Mouse (Mus musculus): Measurements from ENCODE around the gene Slc1a2.

Slc1a2 gene

DNA sequence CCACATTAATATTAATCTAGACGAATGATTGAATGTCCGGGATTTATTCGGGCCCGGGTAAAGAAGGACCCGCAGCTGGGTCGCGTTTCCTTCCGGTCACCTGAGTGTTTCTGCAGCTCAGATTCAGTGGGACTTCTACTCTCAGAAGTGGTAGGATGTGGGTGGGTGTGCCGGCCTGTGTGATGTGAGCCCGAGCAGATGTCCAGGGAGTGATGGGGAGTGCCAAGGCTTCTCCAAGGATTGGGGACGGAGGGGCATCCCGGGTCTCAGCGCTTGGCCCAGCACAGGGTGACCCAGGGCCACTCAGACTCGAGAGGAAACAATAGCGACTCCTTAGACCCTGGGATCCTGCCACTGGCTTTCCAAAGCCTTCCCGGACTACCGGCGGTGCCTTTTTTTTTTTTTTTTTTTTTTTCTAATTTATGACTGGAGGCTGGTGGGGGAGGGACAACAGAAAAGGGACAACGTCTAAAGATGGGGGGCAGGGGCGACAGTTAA is at the start of gene Slc1a2:
TSS of gene Slc1a2 (plus strand) at position 497 of the 498 bp plus-strand sequence.
- DNase-seq (ENCODE audit: low spot score) = no peak

DNA sequence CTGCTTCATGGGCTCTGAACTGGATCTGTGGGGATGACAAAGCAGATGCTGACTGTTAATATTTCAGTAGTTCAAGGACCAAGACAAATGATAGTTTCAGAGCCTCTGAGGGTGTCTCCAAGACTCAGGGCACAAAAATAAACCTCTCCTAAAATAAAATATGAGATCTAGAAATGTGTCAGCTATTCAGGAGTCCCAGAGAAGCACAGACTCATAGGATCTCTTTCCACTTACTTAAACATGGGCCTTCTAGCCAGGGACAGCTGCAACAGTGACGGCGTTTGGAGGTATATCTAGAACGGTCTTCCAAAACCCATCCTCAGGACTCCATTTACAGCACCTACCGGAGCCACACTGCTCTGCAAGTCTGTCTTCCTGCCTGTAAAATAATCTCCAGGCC is 48.0 kb upstream of the Slc1a2 start:
- DNase-seq (ENCODE audit: low spot score) = no peak

DNA sequence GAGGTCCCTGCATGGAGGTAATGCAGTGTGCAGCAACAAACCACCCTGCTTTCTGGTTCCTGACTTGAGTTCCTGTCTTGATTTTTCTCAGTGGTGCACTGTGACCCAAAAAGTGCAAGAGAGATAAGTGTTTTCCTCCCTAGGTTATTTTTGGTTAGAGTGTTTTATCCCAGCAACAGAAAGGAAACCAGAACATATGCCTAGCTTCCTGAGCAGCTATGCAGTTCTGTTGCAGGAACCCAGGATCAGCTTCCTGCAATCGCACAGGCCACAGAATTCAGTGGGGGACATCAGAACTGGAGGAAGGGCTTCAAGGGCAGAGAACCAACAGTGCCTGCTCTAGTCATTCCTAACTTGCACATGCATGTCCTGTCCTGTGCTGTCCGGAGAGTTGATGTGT is 41.8 kb upstream of the Slc1a2 start:
- DNase-seq (ENCODE audit: low spot score) = no peak

DNA sequence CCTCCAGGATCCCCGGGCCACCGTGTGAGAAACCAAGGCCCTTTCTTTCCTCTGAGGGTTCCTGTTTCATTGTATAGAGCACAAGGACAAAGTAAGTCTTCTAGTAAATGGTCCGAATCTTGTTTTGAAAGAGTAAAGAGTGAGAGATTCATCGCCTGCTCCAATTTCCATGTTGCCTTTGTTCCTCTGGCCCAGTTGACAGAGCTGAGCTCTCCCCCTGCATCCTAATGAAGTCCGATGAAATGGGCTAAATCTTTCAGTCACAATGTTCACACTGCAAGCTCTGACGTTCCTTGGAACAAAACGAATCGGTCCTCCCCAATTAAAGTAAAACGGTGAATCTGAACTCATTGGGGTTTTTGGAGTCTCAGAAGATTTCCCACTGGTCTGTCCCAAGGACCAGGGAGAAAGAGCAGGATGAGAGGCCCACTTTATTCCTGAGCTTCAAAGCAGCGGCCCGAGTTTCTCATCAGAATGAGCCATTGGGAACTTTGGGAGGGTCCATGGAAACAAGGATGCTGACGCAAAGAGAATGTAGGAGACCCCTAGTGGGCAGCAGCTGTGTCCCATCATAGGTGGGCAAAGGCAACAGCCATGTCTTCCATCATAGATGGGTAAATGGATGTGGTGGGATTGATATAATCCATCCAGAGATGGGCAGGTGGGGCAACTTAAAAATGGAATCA is 37.6 kb upstream of the Slc1a2 start:
- no peak for DNase-seq (ENCODE audit: low spot score)

DNA sequence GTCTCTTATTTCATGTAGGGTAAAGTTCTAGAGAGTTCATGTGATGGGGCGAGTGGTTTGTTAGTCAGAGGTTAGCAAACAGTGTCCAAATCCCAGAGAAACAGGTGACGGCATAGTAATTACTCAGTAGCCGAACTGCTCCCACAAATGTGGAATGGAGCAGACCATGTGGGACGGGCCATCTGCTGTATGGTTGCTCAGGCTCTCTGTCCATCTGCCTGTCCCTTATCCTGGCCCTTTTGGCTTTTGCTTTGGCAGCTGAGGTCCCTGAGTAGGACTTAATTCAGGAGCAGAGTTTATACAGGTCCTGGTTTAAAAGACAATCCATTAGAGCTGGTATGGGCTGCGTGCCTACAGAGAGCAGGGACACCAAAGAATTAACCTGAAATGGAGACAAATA is 36.3 kb upstream of the Slc1a2 start:
- DNase-seq (ENCODE audit: low spot score) = no peak

DNA sequence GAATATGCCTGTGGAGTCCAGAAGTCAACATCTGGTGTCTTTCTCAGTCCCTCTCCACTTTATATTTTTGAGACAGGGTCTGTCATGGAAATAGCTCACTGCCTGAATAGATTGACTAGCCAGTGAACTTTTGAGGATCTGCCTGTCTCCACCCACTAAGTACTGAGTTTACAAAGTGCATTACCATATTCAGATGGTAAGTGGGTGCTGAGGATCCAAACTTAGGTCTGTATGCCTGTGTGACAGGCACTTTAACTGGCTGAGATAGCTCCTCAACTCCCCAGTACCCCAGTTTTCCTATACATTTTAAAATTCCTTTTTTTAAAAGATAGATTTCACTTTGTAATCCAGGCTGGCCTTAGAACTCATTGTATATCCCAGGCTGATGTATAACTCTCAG is 35.5 kb upstream of the Slc1a2 start:
- no peak for DNase-seq (ENCODE audit: low spot score)

DNA sequence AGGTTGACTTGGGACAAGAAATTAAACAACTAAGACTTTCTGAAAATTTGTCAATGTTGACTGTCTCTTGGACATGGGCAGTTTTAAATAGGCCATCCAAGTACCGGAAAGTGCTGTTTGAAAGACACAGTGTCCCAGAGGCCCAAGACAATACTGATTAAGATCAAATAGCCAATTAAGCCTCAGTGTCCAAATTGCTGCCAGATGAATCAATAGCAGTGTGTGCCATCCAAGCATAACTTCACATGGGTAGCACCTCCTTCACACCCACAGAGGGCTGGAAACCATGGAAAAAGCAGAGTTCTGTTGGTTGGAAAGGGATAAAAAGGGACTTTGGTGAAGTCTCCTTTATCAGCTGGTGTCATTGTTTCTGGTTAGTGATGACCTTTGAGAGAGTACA is 33.9 kb upstream of the Slc1a2 start:
- DNase-seq (ENCODE audit: low spot score) = no peak

DNA sequence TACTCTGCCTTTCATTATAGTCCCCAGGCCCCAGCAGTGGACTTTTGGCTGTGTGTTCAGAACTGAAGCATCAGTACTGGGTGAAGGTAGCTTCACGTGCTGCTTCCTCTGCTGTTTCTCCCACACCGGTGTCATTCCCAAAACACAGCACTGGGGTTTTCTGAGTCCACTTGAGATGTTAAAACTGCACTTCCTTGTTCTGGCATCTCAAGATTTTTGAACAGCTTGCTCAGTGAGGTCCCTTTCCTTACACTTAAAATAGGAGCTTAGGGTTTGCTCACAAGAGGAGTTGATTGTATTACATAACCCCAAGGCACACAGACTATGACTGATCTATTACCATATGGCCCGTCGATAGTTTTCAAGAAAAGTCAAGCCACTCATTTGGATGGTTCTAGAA is 26.1 kb upstream of the Slc1a2 start:
- DNase-seq (ENCODE audit: low spot score) = no peak

DNA sequence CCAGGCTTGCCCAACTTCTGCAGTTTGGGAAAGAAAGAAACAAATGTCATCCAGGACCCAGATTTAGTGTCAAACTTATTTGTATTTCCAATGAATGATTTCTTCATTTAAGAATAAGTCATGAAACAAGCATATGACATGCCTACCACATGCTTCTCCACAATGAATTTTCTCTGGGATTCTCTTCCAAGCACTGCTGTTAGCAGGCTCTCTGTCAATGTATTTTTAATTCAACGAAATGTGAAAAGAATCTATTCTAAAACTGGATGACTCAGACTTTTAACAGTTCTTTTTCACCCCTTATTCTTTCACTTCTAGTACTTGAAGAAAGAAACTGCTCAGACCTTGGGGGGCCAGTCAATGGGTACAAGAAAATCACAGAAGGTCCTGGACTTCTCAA is 24.4 kb upstream of the Slc1a2 start:
- no peak for DNase-seq (ENCODE audit: low spot score)

DNA sequence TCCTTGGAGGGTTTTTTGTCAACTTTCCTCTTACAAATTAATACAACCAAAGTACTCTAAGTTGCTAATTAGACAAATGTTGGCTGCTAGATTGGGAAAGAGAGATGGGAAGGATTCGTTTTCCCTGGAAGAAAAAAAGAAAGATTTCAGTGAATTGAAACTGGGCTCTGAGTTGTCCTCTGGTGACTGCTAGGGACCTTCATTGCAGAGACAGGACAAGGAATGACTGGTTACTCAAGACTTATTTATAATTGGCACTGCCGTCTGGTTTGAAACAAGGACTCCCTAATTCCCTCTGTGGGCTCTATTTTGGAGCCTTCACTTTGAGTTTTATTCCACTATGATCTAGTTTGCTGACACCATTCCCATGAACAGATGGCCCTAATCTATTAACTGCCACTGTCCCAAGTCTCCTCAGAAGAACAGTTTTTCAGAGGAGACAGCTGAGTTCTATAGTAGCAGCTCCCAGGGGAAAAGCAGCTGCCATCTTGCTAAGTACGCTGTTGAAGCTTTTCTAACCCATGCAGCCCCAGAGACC is 22.9 kb upstream of the Slc1a2 start:
- no peak for DNase-seq (ENCODE audit: low spot score)

DNA sequence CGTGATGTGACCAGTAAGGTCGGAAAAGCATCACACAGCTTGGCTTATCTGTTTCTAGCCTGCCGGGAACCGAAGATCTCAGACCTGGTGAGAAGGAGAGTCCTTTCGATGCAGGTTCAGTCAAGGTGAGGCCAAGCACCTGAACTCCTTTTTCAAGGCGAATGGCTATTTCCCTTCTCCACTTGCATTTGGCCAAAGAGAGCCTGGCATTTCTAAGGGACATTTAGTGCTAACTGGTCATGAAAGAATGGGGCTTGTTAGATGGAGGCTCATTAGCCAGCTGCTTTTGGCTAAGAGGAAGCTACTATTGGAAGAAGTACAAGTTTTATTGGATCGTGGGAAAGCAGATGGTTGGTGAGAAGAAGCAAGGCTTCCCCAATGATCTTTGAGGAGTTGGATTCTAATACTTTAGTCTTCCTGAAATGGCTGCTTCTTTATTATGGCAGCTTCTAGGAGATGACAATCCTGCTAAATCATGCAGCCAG is 22.3 kb upstream of the Slc1a2 start:
- no peak for DNase-seq (ENCODE audit: low spot score)

DNA sequence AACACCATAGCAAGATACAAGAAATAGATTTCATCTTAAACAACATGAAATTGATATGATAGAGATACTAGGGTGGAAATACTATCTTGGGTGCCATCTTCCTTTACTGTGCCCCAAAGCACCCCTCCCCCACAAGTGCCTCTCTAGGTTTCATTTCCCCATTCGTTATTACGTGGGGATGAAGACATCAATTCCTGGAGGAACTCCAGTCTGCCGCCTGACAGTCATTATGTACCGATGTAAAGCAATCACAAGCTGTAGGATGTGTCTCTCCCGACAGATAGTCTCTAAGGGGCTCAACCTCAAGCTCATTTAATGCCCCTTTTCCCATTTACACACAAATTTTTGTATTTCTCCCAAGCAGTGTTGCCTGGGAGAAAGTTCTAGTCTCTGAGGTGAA is 20.3 kb upstream of the Slc1a2 start:
- no peak for DNase-seq (ENCODE audit: low spot score)

DNA sequence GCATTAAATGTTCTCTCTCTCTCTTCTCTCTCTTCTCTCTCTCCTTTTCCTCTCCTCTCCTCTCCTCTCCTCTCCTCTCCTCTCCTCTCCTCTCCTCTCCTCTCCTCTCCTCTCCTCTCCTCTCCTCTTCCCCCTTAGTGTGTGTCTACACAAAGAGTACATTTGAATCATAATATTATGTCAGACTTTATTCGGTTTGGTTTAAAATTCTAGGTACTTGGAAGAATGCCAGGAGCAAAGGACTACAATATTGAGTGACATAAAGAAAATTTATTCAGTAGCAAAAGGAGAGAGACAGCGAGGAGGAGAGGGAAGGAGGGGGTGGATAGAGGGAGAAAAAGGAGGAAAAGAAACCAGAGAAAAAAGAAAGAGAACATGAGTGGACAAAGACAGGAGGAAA is 19.8 kb upstream of the Slc1a2 start:
- no peak for DNase-seq (ENCODE audit: low spot score)

DNA sequence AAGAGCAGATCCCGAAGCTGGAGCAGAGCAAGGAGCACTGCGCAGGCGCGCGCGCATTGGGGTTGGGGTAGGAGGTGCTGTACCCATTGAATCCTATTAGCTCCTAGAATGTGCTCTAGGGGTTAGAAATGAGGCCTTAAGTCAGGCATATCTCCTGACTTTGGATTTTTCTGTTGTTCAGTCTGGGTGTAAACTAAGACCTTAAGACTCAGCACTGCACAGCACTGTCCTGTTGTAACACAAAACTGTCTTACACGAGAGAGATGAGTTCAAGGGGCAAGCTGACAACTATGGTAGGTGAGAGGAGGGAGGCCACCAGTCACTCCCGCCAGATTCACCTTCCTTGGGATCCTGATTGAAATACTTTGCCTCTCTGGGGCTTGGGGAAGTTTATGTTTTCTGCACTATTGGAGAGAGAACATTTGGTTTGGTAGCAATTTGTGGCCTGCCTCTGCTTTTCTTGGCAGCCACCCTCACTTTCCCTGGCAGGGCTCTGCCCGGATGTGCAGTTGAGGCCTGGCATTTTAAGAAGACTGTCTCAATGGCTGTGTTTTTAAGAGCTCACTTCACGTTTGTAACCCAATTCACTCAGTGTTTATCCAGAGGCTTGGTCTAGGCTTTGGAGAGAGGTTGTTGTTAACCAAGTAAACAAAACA is 9.5 kb upstream of the Slc1a2 start:
- peak; percentile 74 for DNase-seq (ENCODE audit: low spot score)

DNA sequence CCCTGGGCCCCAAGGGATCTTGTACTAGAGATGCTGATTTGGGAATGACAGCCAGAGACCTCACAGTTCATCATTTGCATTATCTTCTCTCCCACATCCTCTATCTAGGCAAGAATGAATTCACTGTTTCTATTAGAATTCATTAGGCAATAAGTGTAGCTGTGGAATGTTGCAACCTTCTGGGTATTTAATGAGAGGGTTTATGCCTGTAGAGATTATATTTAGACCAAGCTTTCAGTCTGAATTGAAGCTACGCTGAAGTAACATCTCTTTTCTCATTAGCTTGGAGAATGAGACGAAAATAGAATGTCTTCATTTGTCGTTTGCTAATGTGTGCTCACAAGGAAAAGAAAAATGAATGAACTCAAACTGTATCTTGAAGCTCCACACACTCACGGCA is 8.1 kb upstream of the Slc1a2 start:
- no peak for DNase-seq (ENCODE audit: low spot score)

DNA sequence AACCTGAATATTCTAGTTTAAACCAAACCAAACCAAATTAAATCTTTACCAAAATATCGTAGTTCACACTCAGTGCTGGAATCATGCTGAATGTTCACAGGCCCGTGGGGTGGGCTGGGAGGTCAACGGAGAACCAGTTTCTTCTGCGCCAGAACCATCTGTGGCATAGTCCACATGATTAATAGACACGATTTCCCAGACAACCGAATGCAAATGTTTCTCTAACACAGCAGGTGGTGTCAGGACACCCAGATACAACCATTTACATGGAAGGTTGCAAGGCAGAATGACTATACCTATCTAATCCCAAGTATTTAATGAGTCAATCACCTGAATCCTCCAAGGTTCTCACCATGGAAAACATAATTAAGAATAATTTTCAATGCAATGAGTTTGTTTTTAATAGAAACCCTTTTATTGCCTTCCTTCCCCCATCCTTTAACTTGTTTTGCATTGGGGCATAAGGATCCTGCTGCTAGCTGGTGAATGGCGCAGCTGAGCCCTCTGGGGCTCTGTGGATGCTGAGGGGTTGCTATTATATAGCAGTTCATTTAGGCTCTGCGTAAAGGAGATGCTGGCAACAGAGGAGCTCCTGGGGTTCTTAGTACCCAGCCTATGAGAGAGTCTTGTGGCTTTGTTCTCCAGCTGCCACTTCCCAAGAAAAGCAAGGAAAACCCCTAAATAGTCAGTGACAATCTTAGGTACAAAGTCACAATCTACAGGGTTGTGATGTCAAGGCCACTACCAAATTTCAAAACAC is 2.3 kb upstream of the Slc1a2 start:
- no peak for DNase-seq (ENCODE audit: low spot score)

DNA sequence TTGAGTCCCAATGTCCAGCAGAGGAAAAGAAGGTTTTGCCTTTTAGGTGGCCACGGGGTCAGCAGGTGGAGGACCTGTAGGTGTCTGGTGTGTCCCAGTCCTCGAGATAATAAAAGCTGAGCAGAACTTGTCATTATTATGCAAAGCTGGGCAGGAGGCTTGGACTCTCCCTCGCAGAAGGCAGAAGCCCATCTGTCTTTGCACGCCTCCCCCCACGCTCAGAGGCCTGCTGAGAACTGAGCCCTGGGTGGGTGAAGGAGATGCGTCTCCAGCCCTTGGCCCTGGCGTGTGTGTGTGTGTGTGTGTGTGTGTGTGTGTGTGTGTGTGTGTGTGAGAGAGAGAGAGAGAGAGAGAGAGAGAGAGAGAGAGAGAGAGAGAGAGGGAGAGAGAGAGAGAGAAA is 733 bp upstream of the Slc1a2 start:
- no peak for DNase-seq (ENCODE audit: low spot score)

DNA sequence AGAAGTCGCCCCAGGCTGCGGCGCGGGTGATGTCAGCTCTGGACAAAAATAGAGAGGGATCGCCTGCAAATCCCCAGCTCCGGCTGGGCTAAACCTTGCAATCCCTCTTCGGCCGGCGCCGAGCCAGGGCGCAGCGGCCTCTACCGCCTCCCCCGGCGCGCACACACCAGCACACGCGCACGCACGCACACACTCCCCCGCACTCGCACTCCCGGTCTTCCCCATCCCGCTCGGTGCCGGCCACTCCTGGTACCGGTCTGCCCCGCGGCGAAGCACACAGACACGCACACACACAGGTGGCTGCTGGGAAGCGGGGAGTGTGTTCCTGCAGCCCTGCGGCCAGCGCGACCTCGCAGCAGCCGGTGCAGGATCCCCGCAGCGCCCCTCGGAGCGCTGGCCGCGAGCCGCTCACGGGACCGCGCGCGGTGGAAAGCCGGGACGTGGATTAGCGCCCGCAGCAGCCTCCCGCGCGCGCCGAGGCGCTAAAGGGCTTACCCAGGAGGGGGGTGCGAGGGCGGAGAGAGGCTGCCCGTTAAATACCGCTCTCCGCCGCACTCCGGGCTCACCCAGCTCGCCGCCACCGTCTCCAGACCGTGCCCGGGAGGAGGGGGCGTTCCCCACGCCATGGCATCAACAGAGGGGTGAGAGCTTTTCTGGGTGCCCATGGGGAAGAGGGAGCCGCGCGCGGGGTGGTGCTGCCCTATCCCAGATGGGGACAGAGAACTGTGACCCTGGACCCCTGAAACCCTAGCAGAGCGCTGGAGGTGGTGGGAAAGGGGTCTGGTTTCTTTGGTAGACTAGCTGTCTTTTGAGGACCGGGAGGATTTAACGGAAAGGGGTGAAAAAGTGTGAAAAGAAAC is 432 bp downstream of the Slc1a2 start:
- no peak for DNase-seq (ENCODE audit: low spot score)

DNA sequence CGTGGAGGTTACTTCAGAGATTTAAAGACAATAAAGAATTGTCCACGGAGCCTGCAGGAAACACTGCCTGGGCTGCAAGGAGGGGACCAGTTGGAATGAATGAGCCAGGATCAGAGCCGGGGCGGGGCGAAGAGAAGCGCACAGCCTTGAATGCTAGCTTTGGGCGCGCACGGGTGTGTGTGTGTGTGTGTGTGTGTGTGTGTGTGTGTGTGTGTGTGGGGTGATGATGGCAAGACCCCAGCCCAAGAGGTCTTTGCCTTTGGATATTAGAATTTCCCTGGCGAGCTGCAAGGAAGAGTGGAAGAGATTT is 1.0 kb downstream of the Slc1a2 start:
- DNase-seq (ENCODE audit: low spot score) = no peak

DNA sequence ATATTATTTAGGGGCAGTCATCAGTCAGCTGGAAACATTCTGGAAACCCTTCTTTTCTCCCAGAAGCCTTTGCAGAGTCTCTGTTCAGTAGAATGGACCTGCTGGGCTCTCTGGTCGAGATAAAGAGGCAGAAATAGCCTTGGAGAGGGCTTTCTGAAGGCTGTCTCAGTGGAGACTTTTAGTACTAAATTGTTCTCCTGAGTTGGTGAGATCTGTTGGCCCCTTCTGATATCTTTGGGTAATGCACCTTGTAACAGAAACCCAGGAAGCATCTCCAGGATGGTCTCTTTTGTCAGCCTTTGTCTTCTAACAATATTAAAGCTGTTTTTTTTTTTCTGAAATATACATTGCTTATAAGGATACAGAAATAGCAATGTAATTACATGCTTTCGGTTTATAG is 2.6 kb downstream of the Slc1a2 start:
- DNase-seq (ENCODE audit: low spot score) = no peak

DNA sequence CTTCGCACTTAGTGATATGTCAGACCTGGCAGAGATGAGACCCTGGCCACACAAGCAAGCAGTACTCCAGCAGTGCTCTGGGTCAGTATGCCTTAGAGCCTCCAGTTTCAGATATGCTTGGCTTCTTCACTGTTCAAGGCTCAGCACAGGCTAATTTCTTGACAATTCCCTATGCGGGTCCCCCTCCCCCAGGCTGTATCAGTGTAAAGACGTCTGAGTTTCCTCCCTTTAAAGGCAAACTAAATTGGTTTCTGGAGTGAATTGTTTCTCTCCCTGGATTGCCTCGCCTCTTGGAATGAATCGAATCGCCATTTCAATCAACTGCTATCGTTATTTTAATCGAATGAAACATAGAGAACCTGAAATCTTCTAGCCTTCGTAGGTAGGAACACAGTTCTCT is 4.5 kb downstream of the Slc1a2 start:
- no peak for DNase-seq (ENCODE audit: low spot score)

DNA sequence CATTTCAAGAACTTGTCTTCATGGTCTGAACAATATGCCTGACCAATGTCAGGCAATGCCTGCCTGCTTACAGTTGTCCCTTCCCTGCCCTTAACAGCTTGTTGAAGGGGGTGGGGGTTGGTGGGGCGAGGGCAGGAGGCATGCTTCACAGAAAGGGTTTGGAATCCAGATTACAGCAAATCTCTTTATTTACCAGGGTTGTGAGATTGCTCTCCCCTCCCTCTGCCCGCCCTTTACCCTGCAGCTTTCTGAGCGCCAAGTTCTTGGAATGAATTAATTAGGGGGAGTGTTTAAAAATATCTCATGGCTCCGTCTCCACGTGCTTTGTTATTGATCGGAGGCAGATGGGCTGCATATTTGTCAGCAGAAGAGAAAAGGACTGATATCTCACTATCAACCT is 4.9 kb downstream of the Slc1a2 start:
- DNase-seq (ENCODE audit: low spot score) = no peak

All from adipocyte (in vitro differentiated cells).